Mouse (Mus musculus) ovary, postnatal 14 days (tissue): ENCODE measurements around the gene Pced1b.
"Not testable (repeated sequence)": the region's sequence is repeated elsewhere in the genome, so short reads cannot be mapped to it uniquely, and the experiment has no call there.

Experiments
- DNase-seq: peaks from one replicate; pipeline ENCODE4 v3.0.0; 2022; ENCODE audit warnings: low spot score

Pced1b gene

DNA sequence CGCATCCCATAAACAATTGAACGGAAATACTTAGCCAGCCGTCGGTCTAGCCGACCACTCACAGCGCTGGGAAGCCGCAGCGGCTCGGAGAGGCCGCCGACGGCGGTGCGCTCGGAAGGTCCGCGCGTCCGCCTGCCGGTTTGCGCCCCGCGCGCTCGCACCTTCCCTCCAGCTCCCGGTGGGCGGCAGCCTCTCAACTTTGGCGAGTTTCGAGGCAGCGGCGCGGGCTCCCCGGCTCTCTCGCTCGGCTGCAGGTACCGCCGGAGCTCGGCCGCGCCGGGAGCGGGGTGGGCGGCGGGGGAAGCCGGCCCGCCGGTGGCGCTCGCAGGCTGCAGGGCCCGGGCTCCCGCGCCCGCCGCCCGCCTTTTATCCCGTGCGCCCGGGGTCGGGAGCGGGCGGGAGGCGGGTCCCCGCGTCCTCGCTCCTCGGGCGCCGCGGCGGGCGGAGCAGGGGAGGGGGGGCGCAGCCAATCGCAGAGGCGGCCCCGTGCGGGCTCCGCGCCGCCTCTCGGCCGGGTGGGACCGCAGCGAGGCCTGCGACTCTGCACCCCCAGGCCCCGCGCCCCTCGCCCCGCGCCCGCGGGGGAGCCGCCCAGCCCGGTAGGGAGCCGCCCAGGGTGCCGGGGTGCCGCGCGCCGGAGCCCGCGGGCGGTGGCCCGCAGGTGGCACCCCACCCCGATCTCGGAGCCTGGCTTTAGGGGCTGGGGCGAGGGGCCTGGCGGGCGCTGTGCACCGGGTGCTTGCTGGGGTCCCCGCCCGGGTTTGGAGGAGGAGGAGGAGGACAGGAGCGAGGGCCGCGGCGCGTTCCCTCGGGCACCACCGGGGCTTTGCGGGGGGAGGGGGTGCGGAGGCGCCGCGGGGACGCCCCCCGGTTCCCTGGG is at the start of gene Pced1b, which contains the start of gene Amigo2:
Pced1b (plus strand) TSS at position 197 of the 880 bp plus-strand sequence.
Amigo2 (minus strand) TSS at position 377 of the 880 bp plus-strand sequence.
- DNase-seq: peak; percentile 58

- no peak for DNase-seq
Observed at GRCm38 (mm10) chr15:97204889-97205288, 42.0 kb upstream of the Pced1b start.

DNA sequence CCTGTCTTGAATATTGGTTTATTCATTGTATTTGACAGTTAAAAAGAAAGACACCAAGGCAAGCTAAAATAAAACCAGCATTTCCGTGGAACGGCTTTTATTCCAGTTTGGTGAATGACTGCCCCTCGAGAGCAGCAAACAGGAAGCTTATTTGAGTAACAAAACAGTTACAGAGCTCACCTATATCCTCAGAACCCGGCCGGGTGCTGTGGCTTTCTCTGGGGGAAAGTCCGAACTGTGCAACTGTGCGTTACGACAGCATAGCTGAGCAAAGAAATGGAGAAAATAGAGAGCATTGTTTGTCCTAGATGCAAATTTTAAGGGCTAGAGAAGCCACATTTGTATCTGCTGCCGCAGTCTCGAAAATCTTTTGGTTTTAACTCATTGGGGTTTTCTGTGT is 41.1 kb upstream of the Pced1b start:
- DNase-seq: no peak

DNA sequence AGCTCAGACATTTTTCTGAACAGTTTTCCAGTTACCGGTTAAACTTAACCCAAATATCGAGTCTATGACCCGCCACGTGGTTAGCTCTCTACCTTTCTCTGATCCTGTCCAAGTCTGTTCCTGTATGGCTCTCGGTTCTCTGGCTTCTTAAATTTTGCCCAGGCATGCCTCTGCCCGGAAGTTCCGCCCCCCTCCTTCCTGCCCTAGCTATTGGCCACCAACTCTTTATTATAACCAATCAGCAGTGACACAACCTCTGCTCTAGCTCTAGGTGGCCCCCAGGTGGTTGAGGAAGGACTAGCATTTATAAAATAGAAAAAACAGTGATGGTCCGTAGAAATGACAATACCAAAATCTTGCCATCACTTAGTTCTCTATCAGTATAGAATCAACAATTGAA is 40.4 kb upstream of the Pced1b start:
- DNase-seq: no peak

DNA sequence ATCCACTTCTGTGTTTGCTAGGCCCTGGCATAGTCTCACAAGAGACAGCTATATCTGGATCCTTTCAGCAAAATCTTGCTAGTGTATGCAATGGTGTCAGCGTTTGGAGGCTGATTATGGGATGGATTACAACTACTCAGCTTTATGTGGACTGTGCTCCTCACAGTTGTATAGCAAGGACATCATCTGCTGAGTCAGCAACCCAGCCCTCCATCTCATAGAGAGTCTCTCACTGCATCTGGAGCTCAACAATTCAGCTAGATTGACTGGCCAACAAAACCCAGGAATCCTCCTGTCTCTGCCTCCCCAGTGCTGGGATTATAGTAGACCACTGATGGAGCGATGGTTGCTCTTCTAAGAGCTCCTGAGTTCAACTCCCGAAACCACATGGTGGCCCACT is 37.2 kb upstream of the Pced1b start:
- DNase-seq: not testable (repeated sequence)

GRCm38 (mm10) chr15:97212501-97213477 is 34.1 kb upstream of the Pced1b start:
- no peak for DNase-seq

DNA sequence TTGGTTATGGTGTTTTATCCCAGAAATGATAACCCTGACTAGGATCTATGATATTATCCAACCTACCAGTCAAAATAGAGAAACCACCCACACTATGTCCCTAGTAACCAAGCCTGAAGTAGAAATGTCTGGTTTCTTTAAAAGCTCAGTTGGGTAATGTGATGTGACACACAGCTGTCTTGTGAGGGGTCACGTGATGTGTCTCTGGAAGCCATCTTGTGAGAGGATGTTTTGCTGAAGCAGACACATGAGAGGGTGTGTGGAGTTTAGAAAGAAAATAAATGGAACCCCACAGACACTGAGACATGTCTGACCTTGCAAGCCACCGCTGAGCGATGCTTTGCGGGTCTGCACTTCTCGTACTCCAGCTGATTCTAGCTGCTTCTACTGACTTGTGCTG is 30.1 kb upstream of the Pced1b start:
- DNase-seq: no peak

DNA sequence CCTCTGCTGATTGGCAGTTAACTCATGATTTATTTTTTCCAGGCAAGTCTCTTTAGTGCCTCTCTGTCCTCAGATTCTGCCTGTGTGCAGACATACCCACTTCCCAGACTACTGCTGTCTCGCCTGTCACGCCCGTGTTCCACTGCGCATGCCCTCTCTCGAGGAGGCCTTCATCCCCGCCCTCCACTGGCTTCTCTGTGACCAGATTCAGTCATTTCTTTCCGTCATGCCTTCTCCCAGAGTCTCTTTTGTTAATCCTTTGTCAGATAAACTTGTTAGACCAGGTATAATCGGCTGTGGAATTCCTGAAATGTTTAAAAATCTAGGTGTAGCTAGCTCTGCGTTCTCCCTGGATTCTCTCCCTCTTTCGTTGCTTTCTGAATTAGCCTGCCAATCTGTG is 23.5 kb upstream of the Pced1b start:
- DNase-seq: no peak

GRCm38 (mm10) chr15:97224003-97224402 is 22.9 kb upstream of the Pced1b start:
- no peak for DNase-seq

DNA sequence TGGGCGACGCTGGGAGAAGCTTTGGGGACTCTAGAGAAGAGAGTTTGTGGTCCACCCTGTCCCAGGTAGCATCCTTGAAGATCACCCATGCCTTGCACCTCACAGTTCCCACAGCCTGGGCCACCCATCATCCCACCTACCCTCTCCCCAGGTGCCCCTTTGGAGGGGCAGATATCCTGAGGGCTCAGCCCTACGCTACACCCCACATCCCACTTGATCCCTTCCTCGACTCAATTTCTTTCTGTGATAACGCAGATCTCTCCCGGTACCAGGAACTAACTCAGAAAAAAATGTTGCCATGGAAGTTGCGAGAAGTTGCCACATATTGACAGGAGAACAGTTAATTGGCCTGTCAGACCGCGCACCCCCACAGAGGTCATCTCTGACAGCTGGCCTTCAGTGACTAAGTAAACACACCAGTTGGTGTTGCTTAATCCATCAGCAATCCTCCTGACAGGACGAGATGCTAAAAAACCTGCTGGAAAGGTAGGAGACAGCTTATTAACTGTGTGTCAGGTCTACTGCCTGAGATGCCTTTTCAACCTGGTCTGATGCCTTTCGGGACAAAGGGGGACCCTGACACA is 17.3 kb upstream of the Pced1b start:
- DNase-seq: no peak

DNA sequence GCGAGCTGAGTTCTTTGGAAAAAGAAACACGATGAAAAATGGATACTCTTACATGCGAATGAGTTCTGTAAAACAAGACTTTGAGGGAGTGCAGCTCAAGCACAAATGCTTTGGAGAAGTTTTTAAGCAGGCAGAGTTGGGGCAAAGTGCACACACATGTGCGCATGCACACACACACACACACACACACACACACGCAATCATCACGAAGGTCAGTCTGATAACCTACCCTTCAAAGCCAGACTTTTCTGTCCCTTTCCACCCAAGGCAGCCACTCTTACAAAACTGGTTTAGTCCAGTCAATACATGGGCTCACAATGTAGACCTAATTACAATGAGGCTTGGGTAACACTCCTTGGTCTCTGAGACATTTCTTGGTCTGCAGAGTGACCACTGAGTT is 12.8 kb upstream of the Pced1b start:
- DNase-seq: no peak

DNA sequence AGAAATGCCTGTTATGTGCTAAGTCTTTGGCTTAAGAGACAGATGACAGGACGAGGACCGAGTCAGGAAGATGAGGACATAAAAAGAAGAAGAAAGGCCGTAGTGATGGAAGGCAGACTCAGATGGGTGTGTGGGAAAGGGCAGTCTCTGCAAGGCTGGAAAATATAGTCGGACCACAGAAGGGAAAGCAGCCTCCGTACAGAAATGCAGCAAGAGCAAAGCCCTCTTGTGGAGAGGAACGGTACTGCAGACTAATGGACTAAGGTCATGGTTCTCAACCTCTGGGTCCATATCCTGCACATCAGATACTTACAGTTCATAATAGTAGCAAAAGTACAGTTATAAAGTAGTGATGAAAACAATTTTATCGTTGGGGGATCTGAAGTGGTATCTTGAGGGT is 11.7 kb upstream of the Pced1b start:
- DNase-seq: peak; percentile 51

DNA sequence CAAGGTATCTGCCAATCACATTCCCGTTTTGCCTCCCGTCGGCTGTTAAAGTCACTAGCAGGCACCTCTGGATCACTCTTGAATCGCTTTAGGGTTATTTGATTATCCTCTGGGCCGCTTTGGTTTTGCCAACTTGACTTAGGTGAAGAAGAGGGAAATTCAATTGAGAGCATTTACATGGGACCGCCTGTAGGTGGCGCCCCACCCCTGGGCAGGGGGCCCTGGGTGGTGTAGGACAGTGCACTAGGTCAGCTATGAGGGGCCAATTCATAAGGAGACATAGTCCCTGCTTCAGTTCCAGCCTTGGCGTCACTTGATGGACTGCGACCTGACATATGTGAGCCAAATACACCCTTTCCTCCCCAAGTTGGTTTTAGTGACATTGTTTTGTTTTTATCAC is 10.0 kb upstream of the Pced1b start:
- no peak for DNase-seq

DNA sequence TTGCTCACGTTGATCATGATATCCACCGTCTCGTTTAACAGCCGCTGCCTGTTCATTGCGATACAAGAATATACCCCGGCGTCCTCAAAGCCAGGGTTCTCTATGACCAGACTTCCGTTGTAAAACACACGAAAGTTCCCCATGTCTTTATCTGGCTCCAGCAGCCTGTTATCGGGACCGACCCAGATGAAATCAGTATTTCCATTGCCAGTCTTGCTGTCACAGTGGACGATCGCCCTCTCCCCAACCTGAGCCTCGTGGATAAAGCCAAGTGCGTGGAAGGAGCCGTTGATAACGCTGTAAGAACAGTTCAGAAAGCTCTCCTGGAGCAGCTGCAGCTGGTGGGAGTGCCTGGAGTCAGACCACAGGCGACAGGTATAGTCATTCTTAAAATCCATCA is 1.5 kb upstream of the Pced1b start:
- DNase-seq: no peak

DNA sequence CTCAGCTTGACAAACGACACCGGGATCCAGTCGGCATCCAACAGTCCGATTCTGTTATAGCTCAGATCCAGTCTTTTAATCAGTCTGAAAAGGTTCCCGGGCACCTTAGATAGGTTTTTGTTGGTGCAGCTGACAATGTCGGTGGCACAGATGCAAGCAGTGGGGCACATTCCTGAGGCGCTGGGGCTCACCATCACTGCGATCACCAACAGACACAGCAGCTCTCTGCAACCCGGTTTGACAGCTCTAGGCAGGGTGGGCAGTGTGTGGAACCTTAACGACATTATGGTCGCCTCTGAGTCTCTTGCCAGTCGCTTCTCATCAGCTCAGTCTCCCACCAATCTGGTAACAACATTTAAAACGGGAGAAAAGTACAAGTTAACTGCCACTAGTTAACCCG is 651 bp upstream of the Pced1b start:
- no peak for DNase-seq

DNA sequence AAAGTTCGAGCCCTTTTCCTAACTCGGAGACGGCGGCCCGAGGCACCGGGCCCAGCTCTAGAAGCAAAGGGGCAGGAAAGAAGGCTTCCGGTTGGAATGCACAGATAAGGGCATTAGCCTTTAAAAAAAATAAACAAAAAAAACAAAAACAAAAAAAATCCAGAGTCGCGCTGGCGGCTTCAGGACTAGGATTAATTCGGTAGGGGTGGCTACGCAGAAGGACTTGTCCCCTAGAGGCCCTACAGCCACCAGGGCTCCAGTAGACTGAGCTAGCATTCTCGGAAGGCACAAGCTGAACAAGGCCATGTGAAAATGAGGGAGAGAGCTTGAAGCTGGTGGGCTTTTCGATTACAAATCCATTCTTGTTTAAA is 869 bp downstream of the Pced1b start:
- DNase-seq: no peak

- no peak for DNase-seq
Observed at GRCm38 (mm10) chr15:97248296-97248695, 1.4 kb downstream of the Pced1b start.

DNA sequence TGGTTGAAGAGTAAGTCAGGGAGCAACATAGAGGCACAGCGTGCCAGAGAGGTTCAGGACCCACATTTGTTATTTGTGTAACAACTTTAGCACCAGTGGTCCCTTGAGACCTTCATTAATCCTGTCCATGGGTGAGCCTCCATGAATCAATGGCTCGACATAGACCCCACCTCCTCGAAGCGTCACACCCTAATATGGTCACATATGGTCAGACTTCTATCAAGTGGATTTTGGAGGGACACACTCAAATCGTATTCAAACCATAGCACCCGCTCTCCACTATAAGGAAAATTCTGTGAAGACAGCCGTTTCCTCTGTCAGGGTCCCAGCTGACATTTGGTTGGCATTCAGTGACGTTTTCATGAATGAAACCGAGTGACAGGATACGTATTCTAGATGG is 2.4 kb downstream of the Pced1b start:
- DNase-seq: no peak

GRCm38 (mm10) chr15:97252493-97253034 is 5.7 kb downstream of the Pced1b start:
- no peak for DNase-seq

DNA sequence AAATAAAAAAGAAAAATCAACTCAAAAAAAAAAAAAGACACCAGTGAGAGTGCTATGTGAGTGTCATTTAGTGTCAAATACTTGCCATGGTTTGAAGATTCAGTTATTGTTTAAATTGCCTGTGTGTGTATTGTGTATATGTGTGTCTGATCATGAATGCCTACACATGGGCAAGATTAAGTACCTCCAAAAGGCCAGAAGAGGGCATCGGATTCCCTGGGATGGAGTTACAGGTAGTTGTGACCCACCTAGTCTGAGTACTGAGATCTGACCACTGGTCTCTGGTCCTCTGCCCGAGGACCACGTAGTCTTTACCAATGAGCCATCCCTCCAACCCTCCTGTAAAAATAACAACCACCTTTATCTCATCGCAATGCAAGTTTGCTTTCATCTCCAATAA is 7.5 kb downstream of the Pced1b start:
- DNase-seq: no peak

DNA sequence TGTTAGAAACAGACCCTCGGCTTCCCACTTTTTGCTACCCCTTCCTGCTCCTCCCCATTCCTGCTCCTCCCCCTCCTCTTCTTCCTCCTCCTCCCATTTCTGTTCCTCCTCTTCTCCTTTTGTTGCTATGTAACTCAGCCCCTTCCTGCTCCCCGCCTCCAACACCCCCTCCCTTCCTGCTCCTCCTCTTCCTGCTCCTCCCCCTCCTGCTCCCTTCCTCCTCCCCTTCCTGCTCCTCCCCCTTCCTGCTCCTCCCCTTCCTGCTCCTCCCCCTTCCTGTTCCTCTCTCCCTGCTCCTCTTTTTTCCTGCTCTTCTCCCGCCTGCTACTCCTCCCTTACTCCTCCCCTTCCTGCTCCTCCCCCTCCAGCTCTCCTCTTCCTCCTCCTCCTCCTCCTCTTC is 8.9 kb downstream of the Pced1b start:
- no peak for DNase-seq

GRCm38 (mm10) chr15:97256411-97256810 is 9.5 kb downstream of the Pced1b start:
- no peak for DNase-seq
